Mouse (Mus musculus) MEL (cell line): ENCODE measurements around the gene Fyn. TPM values are rescaled to one million over a fixed set of nuclear protein-coding genes. Genes with fewer than 3 reads are reported as not detected.

Source experiments
- DNase-seq: peaks from one replicate; pipeline ENCODE4 v3.0.0; 2011; ENCODE audit warnings: low read depth, low spot score
- H3K27ac ChIP-seq: 2 replicates; pipeline ENCODE4 v1.5.1; 2012; ENCODE audit warnings: low read depth, mild to moderate bottlenecking, control low read depth, low read length, moderate library complexity; ENCODE audit not compliant: control insufficient read depth
- H3K27me3 ChIP-seq, 2 experiments: fragments of 150-350 bp in 1 of 2; sonication (generic) in 1 of 2; 2 replicates each; pipeline ENCODE4 v1.6.1; 2012; ENCODE audit warnings: low read length in 2 of 2, mild to moderate bottlenecking in 2 of 2, improper control_type of control experiment in 1 of 2, moderate library complexity in 1 of 2; ENCODE audit not compliant: insufficient read depth in 2 of 2, control insufficient read depth in 1 of 2
- H3K36me3 ChIP-seq, 2 experiments: 2 replicates each; pipeline ENCODE4 v1.6.1; 2012 to 2014; ENCODE audit warnings: low read length in 2 of 2, improper control_type of control experiment in 1 of 2, inconsistent platforms in 1 of 2, mild to moderate bottlenecking in 1 of 2; ENCODE audit not compliant: insufficient read depth in 2 of 2, control insufficient read depth in 1 of 2
- H3K4me1 ChIP-seq, 2 experiments: fragments of 150-350 bp in 1 of 2; sonication (generic) in 1 of 2; 2 replicates each; pipeline ENCODE4 v1.6.1; 2012; ENCODE audit warnings: low read length in 2 of 2, improper control_type of control experiment in 1 of 2, mild to moderate bottlenecking in 1 of 2; ENCODE audit not compliant: insufficient read depth in 2 of 2, control insufficient read depth in 1 of 2
- H3K4me3 ChIP-seq, 2 experiments: fragments of 150-350 bp in 1 of 2; sonication (generic) in 1 of 2; 2 replicates each; pipeline ENCODE4 v1.5.1; 2012; ENCODE audit warnings: low read depth in 2 of 2, low read length in 2 of 2, mild to moderate bottlenecking in 2 of 2, moderate library complexity in 2 of 2, control low read depth in 1 of 2, improper control_type of control experiment in 1 of 2; ENCODE audit not compliant: control insufficient read depth in 1 of 2, insufficient read depth in 1 of 2
- H3K79me2 ChIP-seq: 2 replicates; pipeline ENCODE4 v1.6.1; 2012; ENCODE audit warnings: mild to moderate bottlenecking, low read length, moderate library complexity; ENCODE audit not compliant: control insufficient read depth, poor library complexity, insufficient read depth
- H3K9ac ChIP-seq: 2 replicates; pipeline ENCODE4 v1.6.1; 2012; ENCODE audit warnings: low read depth, mild to moderate bottlenecking, control low read depth, low read length, moderate library complexity; ENCODE audit not compliant: control insufficient read depth, poor library complexity, severe bottlenecking
- H3K9me3 ChIP-seq: fragments of 150-350 bp; sonication (generic); replicated peaks from 2 replicates; pipeline ENCODE4 v1.6.1; 2012; ENCODE audit warnings: mild to moderate bottlenecking, low read length, improper control_type of control experiment, moderate library complexity; ENCODE audit not compliant: insufficient read depth
- CHD2 ChIP-seq: IDR thresholded peaks from 2 replicates; pipeline ENCODE4 v1.6.1; 2011; ENCODE audit warnings: low read length, improper control_type of control experiment
- ELF1 ChIP-seq: IDR thresholded peaks from 2 replicates; pipeline ENCODE4 v1.6.1; 2014; ENCODE audit warnings: low read depth, mild to moderate bottlenecking, inconsistent platforms, low read length, improper control_type of control experiment, moderate library complexity
- EP300 ChIP-seq, 2 experiments: IDR thresholded peaks; 2 replicates each; pipeline ENCODE4 v1.6.1; 2011; ENCODE audit warnings: improper control_type of control experiment in 2 of 2, low read length in 2 of 2, low read depth in 1 of 2, mild to moderate bottlenecking in 1 of 2
- ETS1 ChIP-seq: IDR thresholded peaks from 2 replicates; pipeline ENCODE4 v1.6.1; 2012; ENCODE audit warnings: low read depth, mild to moderate bottlenecking, inconsistent platforms, low read length, improper control_type of control experiment, moderate library complexity
- GABPA ChIP-seq: IDR thresholded peaks from 2 replicates; pipeline ENCODE4 v1.6.1; 2012; ENCODE audit warnings: low read depth, mild to moderate bottlenecking, inconsistent platforms, low read length, improper control_type of control experiment, moderate library complexity
- JUND ChIP-seq: IDR thresholded peaks from 2 replicates; pipeline ENCODE4 v1.6.1; 2011; ENCODE audit warnings: low read depth, mild to moderate bottlenecking, improper control_type of control experiment, low read length
- MAZ ChIP-seq: IDR thresholded peaks from 2 replicates; pipeline ENCODE4 v1.6.1; 2012; ENCODE audit warnings: low read depth, mild to moderate bottlenecking, inconsistent platforms, low read length, improper control_type of control experiment
- MYB ChIP-seq: IDR thresholded peaks from 2 replicates; pipeline ENCODE4 v1.6.1; 2011; ENCODE audit warnings: mild to moderate bottlenecking, low read depth, low read length, improper control_type of control experiment
- MYC ChIP-seq: IDR thresholded peaks from 2 replicates; pipeline ENCODE4 v1.6.1; 2011; ENCODE audit warnings: low read depth, mild to moderate bottlenecking, low read length, improper control_type of control experiment, moderate library complexity
- NRF1 ChIP-seq: IDR thresholded peaks from 2 replicates; pipeline ENCODE4 v1.6.1; 2014; ENCODE audit warnings: low read depth, mild to moderate bottlenecking, inconsistent platforms, low read length, improper control_type of control experiment, moderate library complexity; ENCODE audit not compliant: poor library complexity, insufficient read depth, severe bottlenecking
- SMC3 ChIP-seq: IDR thresholded peaks from 2 replicates; pipeline ENCODE4 v1.6.1; 2011; ENCODE audit warnings: low read depth, low read length, improper control_type of control experiment
- TBP ChIP-seq: IDR thresholded peaks from 2 replicates; pipeline ENCODE4 v1.8.0; 2011; ENCODE audit warnings: low read depth, low read length, improper control_type of control experiment
- UBTF ChIP-seq: IDR thresholded peaks from 2 replicates; pipeline ENCODE4 v1.6.1; 2012; ENCODE audit warnings: low read depth, mild to moderate bottlenecking, inconsistent platforms, low read length, improper control_type of control experiment, moderate library complexity, borderline replicate concordance; ENCODE audit not compliant: insufficient read depth
- ZC3H11A ChIP-seq: IDR thresholded peaks from 2 replicates; pipeline ENCODE4 v1.6.1; 2012; ENCODE audit warnings: low read depth, mild to moderate bottlenecking, inconsistent platforms, low read length, improper control_type of control experiment
- ZNF384 ChIP-seq: IDR thresholded peaks from 2 replicates; pipeline ENCODE4 v1.6.1; 2012; ENCODE audit warnings: low read depth, mild to moderate bottlenecking, inconsistent platforms, low read length, improper control_type of control experiment
- polyA plus RNA-seq, 2 experiments: library from polyadenylated mRNA; stranded (reverse) in 1 of 2; unstranded in 1 of 2; fragments of >175 nt in 1 of 2; fragments of >200 nt in 1 of 2; gene quantifications; 2 replicates each; pipeline versions ENCODE4 v1.2.1 to v1.2.4; 2012; ENCODE audit warnings: low replicate concordance in 2 of 2, low read depth in 1 of 2; ENCODE audit not compliant: insufficient read length in 2 of 2, insufficient read depth in 1 of 2, missing spikeins in 1 of 2
- total RNA-seq: library from RNA; depleted of rRNA; stranded (reverse); fragments of 300-350 nt; gene quantifications from 2 replicates; pipeline ENCODE4 v1.2.3, GENCODE M21; 2012

Fyn gene
- total and polyA plus RNA-seq, 3 experiments: 0.03 TPM; not detected in 2

GRCm38 (mm10) chr10:39433893-39434292 is 65.2 kb downstream of the Fyn start:
- H3K9ac ChIP-seq: no peak overlapping the region
- no peak for TF ChIP-seq ZNF384
- no peak for TF ChIP-seq MYB
- TF ChIP-seq GABPA: no peak
- TF ChIP-seq NRF1: no peak
- no peak for TF ChIP-seq CHD2
- no peak for TF ChIP-seq ZC3H11A
- no peak for TF ChIP-seq ELF1
- TF ChIP-seq ETS1: no peak
- no peak for TF ChIP-seq UBTF
- no peak for TF ChIP-seq TBP
- no peak for TF ChIP-seq MAZ
- TF ChIP-seq EP300 (IDR thresholded peaks at IDR 0.05; ENCODE audit: low read depth in 1 of 2, low read length in 2 of 2): no peak
- no peak for TF ChIP-seq JUND
- TF ChIP-seq MYC: no peak
- TF ChIP-seq, all 39 proteins: peak for 0
- Histone ChIP-seq H3K36me3 (no peaks in the 10 kb centered on the region), H3K9me3 (no peaks in the 10 kb centered on the region), H3K4me1 (no peaks in the 10 kb centered on the region), H3K4me3 (no peak overlapping the region), H3K27ac (no peak overlapping the region), H3K27me3 (no peaks in the 10 kb centered on the region), H3K79me2 (no peaks in the 10 kb centered on the region)
- no peak for DNase-seq

GRCm38 (mm10) chr10:39434758-39435448 is 66.2 kb downstream of the Fyn start:
- Histone ChIP-seq H3K4me1 (no peaks in the 10 kb centered on the region), H3K79me2 (no peaks in the 10 kb centered on the region)
- DNase-seq: no peak
- TF ChIP-seq SMC3 (no peak), MYC (no peak), TBP (no peak)
- TF ChIP-seq, all 39 proteins: peak for 0
- no peak overlapping the region for H3K4me3 ChIP-seq
- no peak overlapping the region for H3K27ac ChIP-seq
- H3K9me3 ChIP-seq: no peaks in the 10 kb centered on the region
- H3K9ac ChIP-seq: no peak overlapping the region
- no peaks in the 10 kb centered on the region for H3K27me3 ChIP-seq
- no peaks in the 10 kb centered on the region for H3K36me3 ChIP-seq
